Mouse (Mus musculus) CD4-positive, CD25-positive, alpha-beta regulatory T cell, adult 4 months (primary cell): ENCODE results near the gene Efcab2. TPM values are rescaled to one million over a fixed set of nuclear protein-coding genes. Genes with fewer than 3 reads are reported as not detected.

Experiments used
- ATAC-seq: one replicate; pipeline ENCODE4 v1.8.0; 2017
- polyA plus RNA-seq, 2 experiments: library from polyadenylated mRNA; unstranded; fragments of 100-300 nt; shearing (Covaris generic); gene quantifications; one replicate each; pipeline ENCODE4 v1.2.1; 2017

The Efcab2 gene
- polyA plus RNA-seq, 2 experiments from 2014 or later, result 3.7 to 8.2 TPM

DNA sequence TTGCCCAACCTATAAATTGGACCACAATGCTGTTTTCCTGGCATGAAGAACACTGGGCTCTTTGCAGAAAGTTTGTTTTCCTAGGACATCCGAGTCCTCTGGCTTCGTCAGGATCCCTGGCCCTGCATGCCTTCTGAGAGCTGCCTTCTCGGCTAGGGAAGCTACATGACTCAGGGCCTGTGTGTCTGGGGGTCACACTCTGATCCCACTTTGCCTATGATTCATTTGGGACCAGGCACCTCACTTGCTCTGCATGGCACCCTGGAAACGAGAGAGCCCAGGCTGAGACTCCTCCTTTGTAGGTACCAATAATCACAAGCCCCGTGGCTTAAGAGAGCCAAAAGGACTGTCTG lies 80.0 kb downstream of the Efcab2 start:
- no peak for ATAC-seq

DNA sequence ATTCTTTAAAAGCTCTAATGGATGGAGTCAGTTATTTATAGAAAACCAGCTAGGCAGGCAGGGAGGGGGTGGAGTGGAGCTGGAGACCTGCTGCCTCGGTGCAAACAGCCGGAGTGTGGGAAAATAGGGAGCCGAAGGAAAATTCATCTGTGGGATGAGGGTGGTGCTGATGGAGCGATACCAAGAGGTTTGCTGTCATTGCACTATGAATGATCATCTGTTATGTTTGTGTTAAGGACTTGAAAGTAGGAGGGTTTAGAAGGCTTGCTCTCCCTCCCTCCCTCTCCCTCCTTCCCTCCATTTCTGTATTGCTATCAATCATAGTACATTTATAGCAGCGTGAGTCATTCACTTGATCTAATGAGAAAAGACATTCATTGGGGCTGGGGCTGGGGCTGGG lies 80.9 kb downstream of the Efcab2 start:
- no peak for ATAC-seq

DNA sequence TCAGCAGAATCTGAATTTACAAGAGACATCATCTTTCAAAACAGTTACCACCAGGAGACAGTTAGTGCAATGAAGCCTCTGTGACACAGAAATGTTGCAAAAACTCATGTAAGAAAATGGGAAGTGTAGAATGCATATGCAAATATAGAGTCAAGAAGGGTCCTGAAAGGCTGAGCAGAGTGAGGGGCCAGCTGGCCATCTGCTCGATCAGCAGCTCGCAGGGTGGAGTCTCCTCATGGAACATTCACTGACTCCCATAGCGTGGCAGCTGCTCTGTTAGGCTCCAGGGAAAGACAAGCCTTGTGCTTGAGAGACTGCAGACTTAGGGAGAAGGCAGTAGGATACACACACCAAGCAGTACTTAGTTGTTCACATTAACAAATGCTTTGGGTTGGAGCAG lies 83.2 kb downstream of the Efcab2 start:
- no peak for ATAC-seq

DNA sequence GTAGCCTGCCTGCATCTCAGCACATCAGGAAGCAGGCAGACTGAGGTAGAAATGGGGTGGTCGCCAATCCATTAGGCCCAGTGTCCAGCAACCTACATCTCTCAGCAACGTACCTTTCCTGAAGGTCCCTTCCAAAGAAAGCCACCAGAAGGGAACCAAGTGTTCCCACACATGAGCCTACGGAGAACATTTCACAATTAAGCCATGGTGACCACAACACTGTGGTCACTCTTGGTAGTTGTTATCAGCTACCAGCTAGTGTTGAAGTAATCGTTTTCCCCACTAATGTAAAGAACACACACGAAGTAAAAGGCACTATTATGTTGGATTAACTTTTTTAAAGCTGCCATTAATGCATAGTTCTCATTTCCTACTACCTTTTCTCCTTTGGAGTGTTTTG lies 85.8 kb downstream of the Efcab2 start:
- ATAC-seq, result no peak

DNA sequence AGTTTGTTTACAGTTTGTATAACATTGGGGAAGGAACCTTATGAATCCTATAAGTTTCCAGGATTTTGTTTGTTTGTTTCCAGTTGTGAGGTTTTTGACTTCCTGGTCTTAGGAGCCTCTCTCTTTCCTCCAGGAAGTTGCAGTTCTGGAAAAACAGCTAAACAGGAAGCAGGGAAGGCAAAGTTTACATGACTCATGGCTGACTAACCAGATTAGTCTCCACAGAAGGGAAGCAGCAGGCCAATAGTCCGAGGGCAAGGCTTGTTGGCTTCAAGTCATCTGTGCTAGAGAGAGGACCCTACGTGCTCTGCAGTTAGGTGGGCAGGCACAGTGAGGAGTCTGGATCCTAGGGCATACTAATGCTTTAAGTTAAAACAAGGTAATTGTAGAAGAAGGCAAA lies 86.6 kb downstream of the Efcab2 start:
- ATAC-seq, result no peak

DNA sequence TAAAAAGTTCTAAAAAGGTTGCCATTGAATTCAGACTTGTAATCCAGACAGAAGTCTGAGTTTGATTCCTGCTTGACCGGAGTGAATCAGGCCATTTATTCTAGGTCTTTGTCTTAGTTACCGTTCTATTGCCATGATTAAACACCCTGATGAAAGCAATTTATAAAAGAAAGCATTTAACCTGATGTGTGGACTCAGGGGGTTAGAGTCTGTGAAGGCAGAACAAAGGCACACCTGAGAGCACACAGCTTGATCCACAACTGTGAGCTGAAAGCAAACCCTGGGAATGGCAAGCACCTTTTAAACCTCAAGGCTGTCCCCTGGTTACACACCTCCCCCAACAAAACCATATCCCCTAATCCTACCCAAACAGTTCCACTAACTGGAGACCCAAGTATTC lies 90.3 kb downstream of the Efcab2 start:
- no peak for ATAC-seq

DNA sequence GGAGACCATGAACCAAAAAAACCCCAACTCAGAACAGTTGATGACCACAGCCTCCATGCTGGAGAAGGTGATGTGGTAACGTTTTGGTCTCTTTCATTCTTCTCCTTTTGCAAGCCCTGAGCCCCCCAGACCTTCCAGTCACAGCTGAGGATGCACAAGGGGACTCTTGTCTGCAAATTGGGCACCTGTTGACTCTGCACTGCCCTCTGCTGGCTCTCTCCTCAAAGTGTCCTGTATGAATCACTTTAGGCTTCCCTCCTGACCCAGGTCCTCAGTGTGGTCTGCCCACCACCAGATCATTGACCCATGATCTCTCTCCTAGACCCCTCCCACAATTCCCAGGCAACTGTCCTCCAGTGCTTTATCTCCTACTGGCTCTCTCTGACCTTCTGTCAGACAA lies 91.0 kb downstream of the Efcab2 start:
- no peak for ATAC-seq

DNA sequence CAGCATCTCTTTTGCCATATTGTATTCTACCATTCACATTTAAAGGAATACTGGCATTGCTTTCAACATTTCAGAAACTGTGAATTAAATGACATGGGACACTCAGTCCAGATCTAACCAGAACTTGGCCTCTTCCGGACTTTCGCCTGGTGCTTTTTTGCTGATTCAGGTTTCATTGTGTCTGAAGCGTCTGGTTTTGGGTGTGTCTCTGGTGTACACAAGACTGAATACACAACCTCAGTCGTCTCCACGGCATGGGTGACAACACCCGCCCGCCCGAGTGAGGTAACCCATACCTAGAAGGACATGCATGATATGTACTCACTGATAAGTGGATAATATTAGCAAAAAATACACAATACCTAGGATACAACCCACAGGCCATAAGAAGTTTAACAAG lies 101.1 kb downstream of the Efcab2 start:
- no peak for ATAC-seq

DNA sequence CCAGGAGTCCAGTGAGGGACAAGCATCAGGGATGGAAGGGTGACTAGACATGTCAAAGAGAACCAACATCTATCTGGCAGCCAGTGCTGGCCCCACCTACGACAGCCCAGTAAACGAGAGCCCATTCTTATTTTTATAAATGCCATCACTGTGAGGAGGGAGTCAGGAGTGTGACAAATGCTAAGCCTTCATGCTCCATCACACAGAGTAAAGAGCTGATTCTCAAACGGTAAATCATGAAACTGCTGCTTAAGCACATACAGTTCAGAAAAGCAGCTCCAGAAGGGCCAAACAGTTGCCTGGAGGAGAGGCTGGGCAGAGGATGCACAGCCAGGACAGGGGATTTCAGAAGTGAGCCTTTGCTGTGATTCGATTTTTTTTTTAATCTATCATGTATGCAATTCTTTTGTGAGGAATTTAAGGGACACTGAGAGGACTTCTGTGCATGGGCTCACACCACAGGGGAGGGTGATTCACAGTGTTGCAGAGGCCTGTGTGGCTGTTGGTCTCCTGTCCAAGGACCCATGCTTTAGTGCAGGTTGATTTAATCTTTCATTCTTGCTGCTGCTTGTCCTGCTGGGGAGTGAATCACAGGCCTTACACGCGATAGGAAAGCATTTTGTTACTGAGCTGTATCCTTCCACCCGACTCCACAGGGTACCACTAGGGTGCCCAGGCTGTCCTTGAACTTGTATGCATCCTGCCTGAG lies 106.6 kb downstream of the Efcab2 start:
- ATAC-seq, result no peak

DNA sequence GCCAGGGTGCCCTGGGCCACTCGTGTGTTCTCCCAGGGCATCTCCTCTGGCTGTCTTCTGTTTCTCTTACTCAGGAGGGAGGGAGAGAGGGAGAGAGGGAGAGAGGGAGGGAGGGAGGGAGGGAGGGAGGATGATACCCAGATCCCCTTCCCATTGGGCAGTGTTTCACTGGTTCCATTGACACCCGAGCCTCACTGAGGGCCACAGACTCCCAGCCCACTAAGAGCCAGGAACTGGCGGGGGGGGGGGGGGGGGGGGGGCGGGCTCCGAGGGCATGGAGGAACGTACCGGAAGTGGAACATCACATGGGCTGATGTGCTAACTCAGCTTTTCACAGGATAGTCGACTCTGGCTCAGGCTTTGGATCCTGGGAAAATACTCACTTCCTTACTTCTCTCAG lies 108.1 kb downstream of the Efcab2 start:
- ATAC-seq, result no peak

DNA sequence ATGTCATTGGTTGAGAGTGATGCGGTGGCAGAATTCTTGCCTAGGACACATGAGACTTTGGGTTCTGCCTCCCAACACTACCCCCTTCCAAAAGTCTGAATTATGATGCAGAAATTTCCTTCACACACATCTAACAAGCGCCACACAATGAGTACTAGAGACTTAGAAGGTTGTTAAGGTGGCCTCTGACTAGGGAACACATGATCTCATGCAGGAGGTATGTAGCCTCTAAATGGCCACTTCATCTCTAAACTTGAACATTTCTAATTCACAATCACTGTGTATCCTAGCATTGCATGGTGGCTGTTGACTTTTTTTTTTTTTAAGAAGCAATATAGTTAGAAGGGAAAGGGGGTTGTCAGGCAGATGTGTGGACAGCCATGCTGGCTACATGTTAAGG lies 110.0 kb downstream of the Efcab2 start:
- no peak for ATAC-seq

DNA sequence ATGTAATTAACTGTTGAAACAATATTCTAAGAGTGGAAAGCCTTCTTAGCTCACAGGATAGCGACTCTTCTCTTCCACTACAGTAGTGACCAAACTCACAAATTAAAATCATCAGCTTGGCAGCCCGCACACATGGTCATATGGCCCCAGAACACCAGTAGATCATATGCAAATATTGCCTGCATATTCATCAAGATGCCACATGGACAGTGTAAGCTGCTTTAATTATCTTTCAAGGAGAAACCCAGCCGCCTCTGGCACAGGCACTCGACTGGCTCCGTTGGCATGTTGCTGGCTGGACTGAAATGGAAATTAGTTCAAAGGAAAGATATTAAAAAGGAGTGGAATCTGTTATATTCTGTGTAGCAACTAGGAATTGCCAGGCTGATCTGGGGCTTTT lies 116.5 kb downstream of the Efcab2 start:
- no peak for ATAC-seq

DNA sequence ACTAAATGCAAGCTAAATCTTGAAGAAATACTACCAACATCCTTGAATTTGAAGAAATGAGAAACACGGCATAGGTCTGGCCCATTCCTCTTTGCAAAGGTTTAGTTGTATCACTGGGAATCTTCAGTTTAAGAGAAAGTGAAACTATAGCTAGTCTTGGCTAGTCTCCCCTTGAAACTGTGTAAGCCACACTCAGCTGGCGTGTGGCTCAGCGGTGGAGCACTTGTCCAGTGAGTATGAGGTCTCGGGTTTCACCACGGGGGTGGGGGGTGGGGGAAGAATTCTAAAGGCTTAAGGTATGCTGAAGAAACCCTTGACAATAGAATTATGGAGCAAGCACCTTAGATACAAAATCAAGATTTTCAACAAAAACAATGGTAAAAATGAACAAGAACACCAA lies 117.3 kb downstream of the Efcab2 start:
- no peak for ATAC-seq

DNA sequence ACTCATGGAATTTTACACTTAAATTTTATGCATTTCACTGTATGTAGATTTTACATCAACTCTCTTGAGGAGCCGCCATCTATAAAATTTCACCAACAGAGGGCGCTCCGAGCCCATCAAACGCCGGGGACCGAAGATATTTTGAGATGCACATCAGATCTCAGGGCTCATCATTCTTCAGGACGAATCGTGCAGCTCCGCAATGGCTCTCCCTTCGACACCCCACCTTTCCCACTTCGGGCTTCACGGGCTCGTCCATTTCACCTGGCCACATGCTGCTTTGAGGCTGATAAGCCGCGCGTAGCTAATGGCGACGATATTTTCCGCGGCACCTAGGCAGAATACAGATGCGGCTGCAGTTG lies 121.3 kb downstream of the Efcab2 start:
- peak; percentile 48 for ATAC-seq

DNA sequence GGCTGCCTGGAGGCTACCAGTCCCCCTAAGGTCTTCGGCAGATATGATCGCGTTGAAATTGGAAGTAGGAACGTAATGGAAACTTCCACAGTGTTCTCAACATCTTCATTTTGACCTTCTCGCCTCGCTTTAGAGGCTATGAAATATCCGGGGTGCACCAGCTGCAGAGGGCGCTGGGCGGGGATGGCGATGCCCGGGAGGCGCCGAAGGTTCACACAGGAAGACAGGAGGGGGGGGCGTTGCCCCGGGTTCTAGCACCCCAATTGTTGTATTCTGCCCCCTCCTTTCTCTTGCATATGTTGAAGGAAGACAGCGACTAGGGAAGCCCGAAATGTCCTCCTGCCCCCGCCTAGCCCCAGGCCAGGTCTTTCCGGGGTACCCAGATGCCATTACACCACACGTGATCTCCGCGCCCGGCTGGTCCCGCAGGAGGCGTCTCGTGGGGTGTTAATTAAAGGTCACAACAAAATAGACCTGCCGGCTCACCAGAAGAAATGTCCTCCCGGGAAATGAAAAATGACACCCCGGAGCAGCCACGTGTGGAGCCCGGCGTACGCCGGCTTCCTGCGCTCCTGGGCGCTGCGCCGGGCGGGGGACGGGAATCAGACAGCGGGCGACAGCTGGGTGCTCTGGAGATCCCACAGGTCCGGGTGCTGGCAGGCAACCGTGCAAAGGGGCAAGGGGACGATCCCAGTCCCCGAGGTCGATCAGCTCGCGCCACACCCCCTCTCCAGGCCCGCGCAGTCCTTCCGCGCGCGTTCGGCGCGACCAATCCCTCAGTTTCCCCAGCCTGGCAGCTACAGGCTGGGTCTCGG lies 121.9 kb downstream of the Efcab2 start:
- ATAC-seq, result peak; percentile 48

DNA sequence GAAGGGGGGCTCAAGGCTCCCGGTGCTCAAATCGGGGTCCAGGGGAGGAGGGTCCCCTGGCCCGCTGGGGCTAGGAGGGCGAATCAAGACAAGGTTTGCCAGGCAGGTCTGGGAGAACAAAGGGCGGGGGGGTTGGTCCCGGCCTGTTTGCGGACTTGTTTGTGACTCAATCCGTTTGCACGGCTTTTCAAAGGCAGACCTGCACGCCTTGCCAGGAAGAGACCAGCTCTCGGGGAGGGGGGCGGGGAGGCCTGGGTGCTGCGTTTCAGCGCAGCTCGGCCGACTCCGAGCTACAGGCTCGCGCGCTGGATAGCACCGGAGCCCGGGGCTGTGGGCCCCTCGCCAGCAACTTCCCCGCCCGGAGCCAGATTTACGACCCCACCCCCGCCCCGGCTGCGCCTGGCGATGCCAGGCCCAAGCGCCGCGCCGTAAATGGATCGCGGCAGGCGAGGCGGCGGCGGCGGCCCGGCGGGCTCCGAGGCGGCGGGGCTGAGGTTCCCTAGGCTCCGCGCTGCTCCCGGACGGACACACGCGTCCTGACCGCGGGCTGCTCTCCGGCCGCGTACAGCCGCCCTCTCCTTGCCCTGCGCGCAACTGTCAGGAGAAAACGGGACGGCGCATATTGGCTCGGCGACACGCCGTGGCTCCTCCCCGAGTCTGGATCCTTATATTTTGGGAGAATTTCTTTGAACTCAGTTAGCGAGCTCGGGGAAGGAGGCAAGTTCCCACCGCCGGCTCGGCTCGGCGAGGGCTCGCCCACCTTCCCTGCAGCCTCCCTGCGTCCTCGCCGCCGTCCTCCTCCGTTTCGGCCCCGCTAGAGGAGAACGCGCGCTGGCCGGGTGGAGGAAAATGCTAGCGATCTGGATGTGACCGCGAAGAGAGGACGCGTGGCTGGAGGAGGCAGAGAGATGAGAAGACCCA lies 122.8 kb downstream of the Efcab2 start, which contains the start of gene Kif26b:
TSS of gene Kif26b (plus strand) at position 695 of the 921 bp plus-strand sequence.
- no peak for ATAC-seq

DNA sequence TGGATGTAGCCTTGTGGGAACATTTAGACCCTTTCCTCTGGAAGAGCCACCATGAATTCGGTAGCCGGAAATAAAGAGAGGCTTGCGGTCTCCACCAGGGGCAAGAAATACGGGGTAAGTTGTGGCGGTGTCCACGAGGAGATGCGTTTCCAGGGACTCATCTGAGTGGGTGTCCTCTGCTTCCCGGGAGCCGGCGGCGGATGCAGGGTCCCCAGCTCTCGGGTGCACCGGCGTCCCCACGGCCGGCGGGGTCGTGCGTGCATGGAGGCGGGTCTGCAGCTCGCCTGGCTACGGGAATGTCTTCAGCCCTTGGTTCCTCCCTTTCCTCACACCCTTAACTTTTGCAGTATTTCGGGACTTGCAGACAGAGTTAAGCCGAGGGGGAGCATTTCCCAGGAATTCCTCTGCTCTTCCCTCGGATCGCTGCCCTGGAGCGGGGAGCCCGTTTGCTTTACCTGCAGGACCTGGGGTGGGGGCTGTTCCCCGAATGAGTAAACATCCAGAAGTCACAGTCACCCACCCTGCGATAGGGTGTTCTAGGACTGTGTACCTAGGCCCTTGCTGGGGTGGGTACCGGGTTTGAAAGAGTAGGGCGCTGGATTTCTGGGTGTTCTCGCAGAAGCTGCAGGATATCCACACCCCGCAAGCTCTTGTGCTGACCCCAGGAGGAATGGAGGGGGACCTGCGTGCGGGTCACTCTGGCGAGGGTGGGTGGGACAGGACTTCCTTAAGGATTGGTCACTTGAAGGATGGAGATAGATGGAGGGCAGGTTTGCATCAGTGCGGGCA lies 123.8 kb downstream of the Efcab2 start:
- no peak for ATAC-seq

DNA sequence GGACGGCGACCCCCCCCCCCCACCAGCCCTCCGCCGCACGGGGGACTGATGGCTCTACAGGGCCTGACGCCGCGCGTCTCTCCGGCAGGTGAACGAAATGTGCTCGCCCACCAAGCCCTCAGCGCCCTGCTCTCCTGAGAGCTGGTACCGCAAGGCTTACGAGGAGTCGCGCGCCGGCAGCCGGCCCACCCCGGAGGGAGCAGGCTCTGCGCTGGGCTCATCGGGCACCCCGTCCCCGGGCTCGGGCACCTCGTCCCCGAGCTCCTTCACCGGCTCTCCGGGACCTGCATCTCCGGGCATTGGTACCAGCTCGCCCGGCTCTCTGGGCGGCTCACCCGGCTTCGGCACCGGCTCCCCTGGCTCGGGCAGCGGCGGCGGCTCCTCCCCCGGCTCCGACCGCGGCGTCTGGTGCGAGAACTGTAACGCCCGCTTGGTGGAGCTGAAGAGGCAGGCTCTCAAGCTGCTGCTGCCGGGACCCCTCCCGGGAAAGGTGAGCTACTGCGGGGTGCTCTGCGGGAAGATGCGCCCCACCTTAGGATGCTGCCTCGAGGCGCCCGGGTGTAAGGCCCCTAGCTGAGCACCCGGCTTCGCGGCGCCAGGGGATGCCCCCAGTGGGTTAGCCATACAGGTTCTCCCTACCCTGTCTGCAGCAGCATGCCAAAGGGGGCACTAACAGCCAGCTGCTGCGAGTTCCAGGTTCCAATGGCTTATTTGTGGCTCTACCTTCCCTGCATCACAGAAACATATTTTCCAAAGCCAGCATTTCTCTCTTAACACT lies 124.6 kb downstream of the Efcab2 start:
- peak; percentile 56 for ATAC-seq
